Mouse (Mus musculus): ENCODE results near the gene Itsn1. TPM values are rescaled to one million over a fixed set of nuclear protein-coding genes. Genes with fewer than 3 reads are reported as not detected.

The Itsn1 gene
- polyA plus RNA-seq, 1 experiment = 82.6 TPM

DNA sequence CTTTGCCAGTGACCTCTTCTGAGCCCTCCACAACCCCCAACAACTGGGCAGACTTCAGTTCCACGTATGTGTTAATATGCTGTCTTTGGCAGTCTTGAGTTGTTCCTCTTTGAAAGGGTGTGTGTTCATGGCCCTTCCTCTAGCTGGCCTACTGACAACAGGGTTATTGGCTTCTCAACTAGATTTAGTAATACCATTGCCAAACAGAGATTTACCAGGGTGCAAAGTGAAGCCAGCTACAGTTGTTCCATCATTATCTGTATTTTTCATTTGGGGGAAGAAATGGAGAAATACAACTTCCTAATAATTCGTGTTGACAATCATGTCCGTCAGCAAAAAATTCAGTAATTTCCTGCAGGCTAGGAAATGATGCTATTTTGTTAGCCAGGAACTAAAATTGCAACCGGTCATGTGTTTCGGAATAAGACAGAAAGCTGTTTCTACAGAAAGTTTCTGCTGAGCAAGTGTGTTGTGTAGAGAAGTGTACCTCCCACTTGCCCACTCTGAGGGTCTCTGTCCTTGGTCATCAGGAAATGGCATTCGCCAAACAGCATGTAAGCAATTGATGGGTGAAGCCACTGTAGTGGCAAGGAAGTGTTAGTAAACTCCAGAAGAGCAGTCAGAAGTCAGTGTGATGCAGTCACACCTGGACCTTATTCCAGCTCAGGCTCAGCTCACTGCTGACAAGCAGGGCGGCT, 120.0 kb downstream of the Itsn1 start:
- TF ChIP-seq POLR2A (IDR thresholded peaks at IDR 0.05; ENCODE audit: borderline replicate concordance, extremely low read depth, insufficient read depth, insufficient read length, poor library complexity, severe bottlenecking) (no peak), CTCF (IDR thresholded peaks at IDR 0.05; ENCODE audit: borderline replicate concordance, extremely low read depth, insufficient read depth, insufficient read length) (no peak)
- DNase-seq (ENCODE audit: low read depth) = no peak

DNA sequence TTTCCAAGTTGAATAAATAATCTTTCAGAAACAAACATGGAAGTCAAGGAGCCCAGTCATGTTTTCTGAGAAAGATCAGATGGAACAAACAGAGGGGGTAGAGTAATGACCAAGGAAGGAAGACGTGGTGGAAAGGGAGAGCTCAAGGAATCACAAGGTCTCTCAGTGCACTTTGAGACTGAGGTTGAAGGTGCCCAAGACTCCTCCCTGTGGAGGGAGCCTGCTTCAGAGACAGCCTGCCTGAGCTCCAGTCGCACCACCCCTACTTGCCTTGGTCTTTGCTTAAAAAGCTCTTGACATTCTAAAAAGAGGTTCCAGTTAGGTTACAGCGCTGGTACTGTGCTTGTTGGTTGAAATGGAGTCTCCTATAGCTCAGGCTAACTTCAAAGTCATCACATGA, 121.1 kb downstream of the Itsn1 start:
- no peak for DNase-seq (ENCODE audit: low read depth)
- TF ChIP-seq POLR2A (IDR thresholded peaks at IDR 0.05; ENCODE audit: borderline replicate concordance, extremely low read depth, insufficient read depth, insufficient read length, poor library complexity, severe bottlenecking) (no peak), CTCF (IDR thresholded peaks at IDR 0.05; ENCODE audit: borderline replicate concordance, extremely low read depth, insufficient read depth, insufficient read length) (no peak)

DNA sequence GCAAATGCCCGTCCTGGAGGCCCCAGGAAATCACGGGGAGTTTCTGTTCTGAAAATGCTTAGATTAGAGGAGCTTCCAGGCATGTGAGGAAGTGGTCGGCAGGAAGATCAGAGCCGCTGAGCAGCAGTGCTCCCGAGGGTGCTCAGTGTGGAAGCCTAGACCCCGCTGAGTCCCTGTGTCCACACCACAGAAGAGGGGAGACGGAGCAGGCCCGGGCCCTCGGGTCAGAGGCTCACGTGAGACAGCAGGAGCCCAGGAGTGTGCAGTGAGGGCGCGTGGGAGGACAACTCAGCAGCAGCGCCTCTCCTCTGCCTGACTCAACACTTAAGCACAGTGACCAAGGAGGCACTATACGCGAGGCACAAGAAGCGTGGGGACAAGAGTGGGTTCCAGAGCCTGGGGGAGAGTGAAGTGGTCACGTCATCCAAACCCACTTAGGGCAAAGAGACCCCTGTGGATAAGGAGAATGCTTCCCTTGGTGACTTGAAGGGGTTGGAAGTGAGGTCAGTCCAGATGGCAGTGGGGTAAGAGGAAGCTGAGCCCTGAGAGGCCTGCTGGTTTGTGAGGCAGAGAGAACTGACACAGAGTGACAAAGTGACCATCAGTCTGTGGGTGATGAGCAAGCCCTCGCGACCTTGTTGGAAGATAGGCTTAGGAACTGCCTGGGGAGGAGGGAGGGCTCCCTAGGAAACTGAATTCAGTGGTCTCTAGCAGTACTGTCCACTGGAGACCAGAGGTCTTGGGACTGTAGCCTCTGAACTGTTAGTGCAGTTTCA, 122.6 kb downstream of the Itsn1 start:
- TF ChIP-seq CTCF (IDR thresholded peaks at IDR 0.05; ENCODE audit: borderline replicate concordance, extremely low read depth, insufficient read depth, insufficient read length) = no peak
- no peak for TF ChIP-seq POLR2A (IDR thresholded peaks at IDR 0.05; ENCODE audit: borderline replicate concordance, extremely low read depth, insufficient read depth, insufficient read length, poor library complexity, severe bottlenecking)

DNA sequence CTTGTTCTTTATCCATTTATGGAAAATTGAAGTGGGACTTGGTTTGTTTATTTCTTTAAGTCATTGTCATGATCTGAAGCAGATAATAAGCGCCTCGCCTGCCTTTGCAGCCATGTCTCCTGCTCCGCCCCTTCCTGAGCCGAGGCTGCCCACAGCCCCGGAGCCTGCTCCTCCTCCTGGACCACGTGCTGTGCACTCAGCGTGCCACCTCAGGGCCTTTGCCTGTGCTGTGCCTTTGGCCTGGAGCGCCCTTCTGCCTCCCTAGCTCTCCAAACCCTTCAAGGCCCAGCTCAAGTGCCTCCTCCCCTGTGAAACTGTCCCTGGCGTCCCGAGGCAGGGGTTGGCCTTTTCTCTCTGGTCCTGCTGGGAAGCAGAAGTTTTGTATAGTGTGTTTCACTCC, 123.7 kb downstream of the Itsn1 start:
- TF ChIP-seq POLR2A (IDR thresholded peaks at IDR 0.05; ENCODE audit: borderline replicate concordance, extremely low read depth, insufficient read depth, insufficient read length, poor library complexity, severe bottlenecking) (no peak), CTCF (IDR thresholded peaks at IDR 0.05; ENCODE audit: borderline replicate concordance, extremely low read depth, insufficient read depth, insufficient read length) (no peak)
- no peak for DNase-seq (ENCODE audit: low read depth)

More for the DNA sequence above, 122.6 kb downstream of the Itsn1 start:
- no peak for DNase-seq (ENCODE audit: low read depth)

DNA sequence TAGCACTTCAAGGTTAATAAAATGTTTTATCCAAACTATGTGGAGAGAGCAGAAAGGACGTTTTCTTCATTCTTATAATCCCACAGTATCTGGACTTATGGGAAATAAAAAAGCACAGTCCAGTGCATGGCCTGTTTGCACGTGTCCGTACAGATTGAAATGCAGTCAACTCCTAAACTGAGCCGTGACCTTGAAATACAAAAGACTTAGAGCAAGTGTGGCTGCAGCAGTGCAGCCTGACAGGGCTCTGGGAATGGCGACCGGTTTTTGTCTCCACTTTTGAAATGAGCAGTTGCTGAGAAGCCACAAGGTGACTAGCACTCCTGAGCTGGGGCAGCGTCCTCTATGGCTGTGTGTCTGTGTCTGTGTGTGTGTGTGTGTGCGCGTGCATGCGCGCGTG, 124.1 kb downstream of the Itsn1 start:
- no peak for TF ChIP-seq POLR2A (IDR thresholded peaks at IDR 0.05; ENCODE audit: borderline replicate concordance, extremely low read depth, insufficient read depth, insufficient read length, poor library complexity, severe bottlenecking)
- DNase-seq (ENCODE audit: low read depth) = no peak

DNA sequence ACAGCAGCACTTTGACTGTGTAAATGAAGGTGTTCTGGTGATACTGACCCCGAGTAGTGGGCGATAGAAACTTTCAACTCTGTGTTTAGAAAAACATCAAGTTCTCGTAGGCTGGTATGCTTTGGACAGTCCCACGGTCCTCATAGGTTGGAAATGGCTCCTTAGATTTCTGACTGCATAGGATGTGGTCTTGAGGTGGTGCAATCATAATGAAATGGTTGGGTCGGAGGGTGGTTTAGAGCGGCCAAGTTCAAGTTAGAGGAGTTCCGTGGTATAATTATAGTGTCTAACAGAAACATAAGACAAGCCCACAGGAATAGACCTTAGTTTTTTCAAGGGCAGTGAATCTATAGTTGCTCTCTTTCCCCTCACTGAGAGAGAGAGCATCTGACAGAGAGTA, 129.6 kb downstream of the Itsn1 start:
- no peak for DNase-seq (ENCODE audit: low read depth)
- no peak for TF ChIP-seq CTCF (IDR thresholded peaks at IDR 0.05; ENCODE audit: borderline replicate concordance, extremely low read depth, insufficient read depth, insufficient read length)
- no peak for TF ChIP-seq POLR2A (IDR thresholded peaks at IDR 0.05; ENCODE audit: borderline replicate concordance, extremely low read depth, insufficient read depth, insufficient read length, poor library complexity, severe bottlenecking)

DNA sequence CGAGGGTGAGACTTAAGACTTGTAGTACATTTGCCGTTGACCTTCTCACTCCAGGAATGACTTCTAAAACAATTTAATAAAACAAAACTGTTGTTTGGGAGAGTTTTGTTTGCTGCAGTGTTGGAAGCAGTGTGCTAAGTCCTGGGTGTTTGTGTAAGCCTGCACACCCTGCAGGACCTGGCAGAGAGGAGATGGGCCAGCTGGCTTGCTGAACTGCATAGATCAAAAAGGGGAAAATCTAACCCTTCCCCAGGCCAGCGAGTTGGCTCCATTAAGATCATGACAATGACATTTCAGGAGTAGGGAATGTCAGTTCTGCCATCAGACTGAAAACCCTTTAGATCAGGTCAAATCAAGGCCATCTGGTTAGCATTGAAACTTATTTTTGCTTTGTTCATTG, 130.1 kb downstream of the Itsn1 start:
- DNase-seq (ENCODE audit: low read depth) = no peak
- TF ChIP-seq CTCF (IDR thresholded peaks at IDR 0.05; ENCODE audit: borderline replicate concordance, extremely low read depth, insufficient read depth, insufficient read length) (no peak), POLR2A (IDR thresholded peaks at IDR 0.05; ENCODE audit: borderline replicate concordance, extremely low read depth, insufficient read depth, insufficient read length, poor library complexity, severe bottlenecking) (no peak)

DNA sequence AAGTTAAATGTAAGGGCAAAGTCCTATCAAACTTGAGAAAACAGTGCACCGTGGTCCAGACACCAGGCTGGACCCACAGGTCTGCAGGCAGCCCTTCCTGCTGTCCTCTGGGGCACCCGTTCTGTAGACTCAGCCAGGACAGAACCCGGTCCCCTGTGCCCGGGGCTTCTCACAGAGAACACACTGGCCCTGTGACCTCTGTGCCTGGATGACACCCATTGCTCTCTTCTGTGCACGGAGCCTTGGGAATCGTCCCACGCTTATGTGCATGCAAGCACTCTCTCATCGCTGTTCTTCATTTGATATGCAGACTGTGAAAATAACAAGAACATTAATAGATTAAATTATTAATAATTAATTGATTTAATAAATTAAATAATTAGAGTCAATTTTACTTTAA, 130.9 kb downstream of the Itsn1 start:
- TF ChIP-seq POLR2A (IDR thresholded peaks at IDR 0.05; ENCODE audit: borderline replicate concordance, extremely low read depth, insufficient read depth, insufficient read length, poor library complexity, severe bottlenecking) (no peak), CTCF (IDR thresholded peaks at IDR 0.05; ENCODE audit: borderline replicate concordance, extremely low read depth, insufficient read depth, insufficient read length) (no peak)

DNA sequence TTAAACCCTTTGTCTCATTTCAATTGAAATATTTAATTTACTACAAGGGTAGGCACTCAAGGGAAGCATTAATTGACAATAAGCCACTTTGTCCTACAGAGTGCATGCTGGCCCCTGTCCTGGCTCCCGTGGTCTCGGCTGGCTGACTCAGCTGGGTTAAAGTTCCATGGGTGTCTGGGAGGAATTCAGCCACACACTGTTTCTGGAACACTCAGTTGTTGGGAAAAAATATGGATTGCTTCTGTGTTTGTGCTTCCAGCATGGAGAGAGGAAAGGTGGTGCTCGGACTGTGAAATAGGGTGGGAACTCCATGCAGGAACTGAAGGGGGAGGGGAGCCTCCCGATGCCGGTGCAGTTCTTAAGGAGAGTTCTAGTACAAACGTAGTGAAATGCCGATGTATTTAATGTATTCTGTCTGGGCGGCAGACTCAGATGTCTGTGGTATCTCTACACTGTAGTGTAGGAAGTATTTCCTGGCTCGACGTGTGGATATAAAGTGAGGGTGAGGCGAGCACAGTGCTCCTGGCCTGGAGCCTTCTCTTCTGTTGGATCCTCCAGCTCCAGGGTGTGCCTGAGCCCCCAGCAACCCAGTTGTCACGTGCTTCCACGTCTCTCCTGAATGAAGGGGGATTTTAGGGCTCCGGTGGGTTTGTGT, 131.5 kb downstream of the Itsn1 start:
- DNase-seq (ENCODE audit: low read depth) = no peak
- TF ChIP-seq CTCF (IDR thresholded peaks at IDR 0.05; ENCODE audit: borderline replicate concordance, extremely low read depth, insufficient read depth, insufficient read length) = no peak
- no peak for TF ChIP-seq POLR2A (IDR thresholded peaks at IDR 0.05; ENCODE audit: borderline replicate concordance, extremely low read depth, insufficient read depth, insufficient read length, poor library complexity, severe bottlenecking)

More for the DNA sequence above, 130.9 kb downstream of the Itsn1 start:
- no peak for DNase-seq (ENCODE audit: low read depth)

DNA sequence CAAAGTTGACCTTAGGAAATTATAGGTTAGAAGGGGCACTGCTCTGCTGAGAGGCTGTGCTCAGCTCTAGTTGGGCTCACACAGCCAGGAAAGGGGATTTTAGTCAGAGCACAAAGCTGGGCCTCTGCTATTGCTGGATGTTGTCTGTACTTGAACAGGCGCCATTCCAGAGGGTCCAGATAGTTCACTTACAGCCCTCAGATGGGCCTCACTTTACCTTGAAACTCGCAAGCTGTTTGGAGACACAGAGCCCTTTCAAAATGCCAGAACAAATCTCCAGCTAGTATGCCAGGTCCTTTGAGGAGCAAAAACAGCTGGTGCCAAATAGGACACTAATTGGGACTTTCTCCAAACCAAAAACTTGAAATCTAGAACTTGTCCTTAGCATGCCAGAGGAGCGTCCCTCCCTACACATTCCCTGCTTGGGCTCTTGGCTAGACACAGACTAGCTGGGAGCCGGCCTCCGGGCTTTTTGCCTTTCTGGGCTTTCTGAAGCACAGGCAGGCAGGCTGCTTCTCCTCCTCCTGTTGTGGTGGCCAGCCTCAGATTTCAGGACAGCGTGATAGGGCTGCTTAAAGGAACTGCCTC, 132.8 kb downstream of the Itsn1 start:
- no peak for DNase-seq (ENCODE audit: low read depth)

DNA sequence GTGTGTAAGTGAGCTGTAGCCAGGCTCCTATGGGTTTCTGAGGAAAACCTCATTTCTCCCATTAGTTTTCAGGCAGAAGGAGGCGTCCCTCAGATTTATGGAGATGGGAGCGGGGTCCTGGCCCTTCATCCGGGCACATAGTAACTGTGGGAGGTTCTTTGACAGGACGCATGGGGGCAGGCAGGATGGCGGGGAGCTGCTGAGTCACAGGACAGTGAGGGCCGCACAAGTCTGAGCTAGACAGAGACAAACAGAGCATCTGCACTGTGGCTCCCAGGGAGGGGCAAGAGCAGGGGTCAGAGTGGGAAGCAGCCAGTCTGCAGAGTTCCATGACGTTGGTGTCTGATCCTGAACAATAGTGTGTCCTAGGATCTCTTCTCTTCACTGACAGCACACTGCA, 133.8 kb downstream of the Itsn1 start:
- TF ChIP-seq CTCF (IDR thresholded peaks at IDR 0.05; ENCODE audit: borderline replicate concordance, extremely low read depth, insufficient read depth, insufficient read length) (no peak), POLR2A (IDR thresholded peaks at IDR 0.05; ENCODE audit: borderline replicate concordance, extremely low read depth, insufficient read depth, insufficient read length, poor library complexity, severe bottlenecking) (no peak)
- DNase-seq (ENCODE audit: low read depth) = no peak

More for the DNA sequence above, 132.8 kb downstream of the Itsn1 start:
- TF ChIP-seq POLR2A (IDR thresholded peaks at IDR 0.05; ENCODE audit: borderline replicate concordance, extremely low read depth, insufficient read depth, insufficient read length, poor library complexity, severe bottlenecking) (no peak), CTCF (IDR thresholded peaks at IDR 0.05; ENCODE audit: borderline replicate concordance, extremely low read depth, insufficient read depth, insufficient read length) (no peak)

Data from brain, embryonic 14.5 days (tissue).